Mouse (Mus musculus): ENCODE measurements around the gene Ubxn7. TPM values are rescaled to one million over a fixed set of nuclear protein-coding genes. Genes with fewer than 3 reads are reported as not detected.

Gene Ubxn7
- polyA plus RNA-seq, 2 experiments, result 18.6 to 23.7 TPM

DNA sequence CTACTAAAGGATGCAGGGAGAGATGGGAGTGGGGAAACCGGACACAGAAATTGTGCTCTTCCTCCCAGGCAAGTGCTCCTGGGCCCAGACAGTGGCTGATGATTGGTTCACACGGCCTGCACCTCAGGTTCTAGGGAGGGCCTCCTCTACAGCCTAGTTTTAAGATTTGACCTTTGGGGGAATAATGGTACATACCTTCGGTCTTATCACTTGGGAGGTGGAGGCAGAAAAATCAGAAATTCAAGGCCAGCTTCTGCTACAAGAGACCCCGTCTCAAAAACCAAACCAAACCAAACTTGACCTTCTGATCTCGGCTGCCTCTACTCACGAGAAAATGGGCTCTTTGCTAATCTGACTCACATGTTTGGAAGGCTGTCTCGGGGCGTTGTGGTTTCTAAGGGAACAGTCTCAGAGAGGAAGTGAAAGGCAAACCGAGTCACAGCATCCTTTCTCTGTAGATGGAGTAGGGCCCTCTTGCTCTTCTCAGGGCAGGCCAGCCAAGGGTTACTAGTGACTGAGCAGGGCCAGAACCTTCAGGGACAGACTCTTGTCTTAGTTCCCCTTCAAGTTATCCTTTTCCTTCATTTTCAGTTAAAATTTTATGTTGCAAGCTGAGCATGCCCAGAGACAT, 69.4 kb downstream of the Ubxn7 start:
- H3K9ac ChIP-seq (ENCODE audit: low read depth, low read length, severe bottlenecking), result no peak overlapping the region
- H3K4me2 ChIP-seq (replicated peaks; ENCODE audit: low read depth, low read length, severe bottlenecking), result no peak overlapping the region
- H3K36me3 ChIP-seq (ENCODE audit: control insufficient read depth, insufficient read depth, low read length), result no peaks in the 10 kb centered on the region
- H3K4me3 ChIP-seq (replicated peaks; ENCODE audit: low read length), result no peak overlapping the region
- H3K27ac ChIP-seq (replicated peaks; ENCODE audit: low read depth, low read length), result no peak overlapping the region
- no peaks in the 10 kb centered on the region for H3K4me1 ChIP-seq (ENCODE audit: control insufficient read depth, insufficient read depth, low read length)
- H3K9me3 ChIP-seq (ENCODE audit: control insufficient read depth, low read length), result no peaks in the 10 kb centered on the region
- 82% methylated on average over 9 of the region's 9 CpGs for WGBS
- DNase-seq (ENCODE audit: low spot score) (no peak), ATAC-seq (ENCODE audit: low FRiP score, low read depth) (no peak)
- no peak for TF ChIP-seq POLR2A (IDR thresholded peaks at IDR 0.05; ENCODE audit: borderline replicate concordance, extremely low read depth, insufficient read depth, insufficient read length)
- H3K27me3 ChIP-seq (ENCODE audit: control insufficient read depth, insufficient read depth, low read length), result no peaks in the 10 kb centered on the region

DNA sequence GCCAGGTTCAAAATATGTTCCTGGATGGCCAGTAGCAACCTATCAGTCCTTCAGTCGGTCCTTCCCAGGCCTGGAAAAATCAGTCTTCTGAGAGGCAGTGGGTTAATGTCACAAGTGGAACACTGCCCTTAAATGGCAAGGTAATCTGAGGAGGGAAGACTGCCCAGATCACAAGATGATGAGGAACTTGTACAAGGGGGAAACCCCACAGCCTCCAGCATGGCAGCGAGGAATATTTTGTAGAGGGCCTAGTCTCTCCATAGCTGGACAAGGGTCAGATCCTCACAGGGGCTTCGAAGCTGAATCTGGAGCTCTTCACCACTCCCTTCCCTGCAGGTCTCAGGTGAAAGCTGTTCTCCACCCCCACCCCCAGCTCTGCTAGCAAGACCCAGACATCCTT, 70.8 kb downstream of the Ubxn7 start:
- WGBS, result 75% methylated on average over 3 of the region's 3 CpGs
- H3K36me3 ChIP-seq (ENCODE audit: control insufficient read depth, insufficient read depth, low read length), result no peaks in the 10 kb centered on the region

GRCm38 (mm10) chr16:32405716-32406115, 73.7 kb downstream of the Ubxn7 start:
- Histone ChIP-seq H3K4me2 (replicated peaks; ENCODE audit: low read depth, low read length, severe bottlenecking) (no peak overlapping the region), H3K27ac (replicated peaks; ENCODE audit: low read depth, low read length) (no peak overlapping the region), H3K27me3 (ENCODE audit: control insufficient read depth, insufficient read depth, low read length) (no peaks in the 10 kb centered on the region), H3K4me3 (replicated peaks; ENCODE audit: low read length) (no peak overlapping the region), H3K9me3 (ENCODE audit: control insufficient read depth, low read length) (no peaks in the 10 kb centered on the region), H3K9ac (ENCODE audit: low read depth, low read length, severe bottlenecking) (no peak overlapping the region), H3K4me1 (ENCODE audit: control insufficient read depth, insufficient read depth, low read length) (no peaks in the 10 kb centered on the region), H3K36me3 (ENCODE audit: control insufficient read depth, insufficient read depth, low read length) (no peaks in the 10 kb centered on the region)
- no peak for DNase-seq (ENCODE audit: low spot score)
- ATAC-seq (ENCODE audit: low FRiP score, low read depth), result no peak
- no peak for TF ChIP-seq POLR2A (IDR thresholded peaks at IDR 0.05; ENCODE audit: borderline replicate concordance, extremely low read depth, insufficient read depth, insufficient read length)
- 93% methylated on average over 9 of the region's 9 CpGs for WGBS

More for the DNA sequence above, 70.8 kb downstream of the Ubxn7 start:
- Histone ChIP-seq H3K9ac (ENCODE audit: low read depth, low read length, severe bottlenecking) (no peak overlapping the region), H3K4me2 (replicated peaks; ENCODE audit: low read depth, low read length, severe bottlenecking) (no peak overlapping the region), H3K27ac (replicated peaks; ENCODE audit: low read depth, low read length) (no peak overlapping the region), H3K9me3 (ENCODE audit: control insufficient read depth, low read length) (no peaks in the 10 kb centered on the region), H3K4me3 (replicated peaks; ENCODE audit: low read length) (no peak overlapping the region), H3K4me1 (ENCODE audit: control insufficient read depth, insufficient read depth, low read length) (no peaks in the 10 kb centered on the region), H3K27me3 (ENCODE audit: control insufficient read depth, insufficient read depth, low read length) (no peaks in the 10 kb centered on the region)
- DNase-seq (ENCODE audit: low spot score) (no peak), ATAC-seq (ENCODE audit: low FRiP score, low read depth) (no peak)
- TF ChIP-seq POLR2A (IDR thresholded peaks at IDR 0.05; ENCODE audit: borderline replicate concordance, extremely low read depth, insufficient read depth, insufficient read length), result no peak

DNA sequence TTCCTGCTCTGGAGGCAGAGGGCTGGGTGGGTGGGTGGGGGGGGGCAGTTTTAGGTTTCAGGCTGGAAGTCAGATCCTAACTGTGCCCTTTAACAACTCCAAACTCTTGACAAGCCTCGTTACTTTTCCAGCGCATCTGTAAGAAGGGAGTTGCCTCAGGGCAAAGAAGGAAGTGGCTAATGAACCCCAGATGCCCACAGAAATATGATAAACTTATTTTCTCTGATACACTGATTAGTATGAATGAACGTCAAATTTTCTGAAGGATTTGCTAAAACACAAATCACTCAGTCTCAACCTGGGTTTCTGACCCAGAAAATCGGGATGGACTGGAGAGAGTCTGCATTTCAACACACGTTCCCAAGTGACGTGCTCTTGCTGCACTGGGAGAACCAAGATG, 74.6 kb downstream of the Ubxn7 start:
- Histone ChIP-seq H3K27ac (replicated peaks; ENCODE audit: low read depth, low read length) (no peak overlapping the region), H3K36me3 (ENCODE audit: control insufficient read depth, insufficient read depth, low read length) (no peaks in the 10 kb centered on the region), H3K9ac (ENCODE audit: low read depth, low read length, severe bottlenecking) (no peak overlapping the region), H3K4me2 (replicated peaks; ENCODE audit: low read depth, low read length, severe bottlenecking) (no peak overlapping the region), H3K4me1 (ENCODE audit: control insufficient read depth, insufficient read depth, low read length) (no peaks in the 10 kb centered on the region), H3K4me3 (replicated peaks; ENCODE audit: low read length) (no peak overlapping the region), H3K27me3 (ENCODE audit: control insufficient read depth, insufficient read depth, low read length) (no peaks in the 10 kb centered on the region), H3K9me3 (ENCODE audit: control insufficient read depth, low read length) (no peaks in the 10 kb centered on the region)
- ATAC-seq (ENCODE audit: low FRiP score, low read depth), result no peak
- no peak for DNase-seq (ENCODE audit: low spot score)
- TF ChIP-seq POLR2A (IDR thresholded peaks at IDR 0.05; ENCODE audit: borderline replicate concordance, extremely low read depth, insufficient read depth, insufficient read length), result no peak
- WGBS, result 34% methylated on average over 6 of the region's 6 CpGs

GRCm38 (mm10) chr16:32407730-32408129, 75.7 kb downstream of the Ubxn7 start:
- 86% methylated on average over 10 of the region's 10 CpGs for WGBS

More at GRCm38 (mm10) chr16:32407730-32408129, 75.7 kb downstream of the Ubxn7 start:
- no peak overlapping the region for H3K4me3 ChIP-seq (replicated peaks; ENCODE audit: low read length)
- no peak overlapping the region for H3K27ac ChIP-seq (replicated peaks; ENCODE audit: low read depth, low read length)
- H3K4me2 ChIP-seq (replicated peaks; ENCODE audit: low read depth, low read length, severe bottlenecking), result no peak overlapping the region
- no peaks in the 10 kb centered on the region for H3K9me3 ChIP-seq (ENCODE audit: control insufficient read depth, low read length)
- no peaks in the 10 kb centered on the region for H3K27me3 ChIP-seq (ENCODE audit: control insufficient read depth, insufficient read depth, low read length)
- TF ChIP-seq POLR2A (IDR thresholded peaks at IDR 0.05; ENCODE audit: borderline replicate concordance, extremely low read depth, insufficient read depth, insufficient read length), result no peak
- no peaks in the 10 kb centered on the region for H3K4me1 ChIP-seq (ENCODE audit: control insufficient read depth, insufficient read depth, low read length)
- ATAC-seq (ENCODE audit: low FRiP score, low read depth) (no peak), DNase-seq (ENCODE audit: low spot score) (no peak)
- no peaks in the 10 kb centered on the region for H3K36me3 ChIP-seq (ENCODE audit: control insufficient read depth, insufficient read depth, low read length)
- no peak overlapping the region for H3K9ac ChIP-seq (ENCODE audit: low read depth, low read length, severe bottlenecking)

Data from limb, embryonic 14.5 days (tissue).